Mouse (Mus musculus) spleen, embryonic (tissue): ENCODE measurements around the gene Mien1.

Source experiments
- CTCF ChIA-PET: fragments of 350-600 bp; sonication (Branson Sonifier 250); formaldehyde crosslinking; loops from one replicate; lab custom pipeline; 2022; lab: Charles Lee

Mien1 gene

DNA sequence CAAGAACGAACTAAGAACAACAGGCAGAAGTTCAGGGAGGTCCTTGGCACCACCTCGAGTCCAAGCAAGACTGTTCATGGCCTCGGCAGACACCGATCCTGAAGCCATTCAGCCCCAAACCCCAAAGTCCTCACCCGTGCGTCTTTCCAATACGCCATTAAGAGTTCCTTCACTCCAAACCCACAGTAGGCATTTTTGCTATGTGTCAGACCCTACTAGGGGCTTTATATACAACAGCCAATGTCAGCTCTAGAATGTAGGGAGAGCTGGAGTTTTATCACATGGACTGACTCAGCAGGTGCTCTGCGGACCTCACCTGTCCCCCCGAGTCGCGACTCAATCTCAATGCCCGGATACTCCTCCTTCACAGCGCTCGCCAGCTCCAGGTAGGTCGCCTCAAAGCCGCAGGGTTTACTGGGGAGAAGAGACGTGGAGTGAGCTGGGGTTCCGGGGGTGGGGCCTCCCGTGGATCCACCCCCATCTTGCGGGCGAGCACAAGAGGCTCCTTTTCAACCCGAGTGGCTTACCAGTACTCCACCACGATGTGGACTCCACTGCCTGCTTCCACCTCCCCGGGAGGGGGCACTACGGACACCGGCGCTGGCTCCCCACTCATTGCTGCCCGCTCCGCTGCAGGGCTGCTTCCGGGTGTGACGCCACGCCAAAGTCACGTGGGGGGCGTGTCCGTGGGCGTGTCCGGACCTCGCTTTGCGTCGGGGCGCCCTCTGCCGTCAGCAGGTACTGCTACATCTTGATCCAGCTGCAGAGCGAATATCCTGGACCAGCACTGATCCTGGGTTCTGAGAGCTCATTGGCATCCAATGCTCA, at the start of gene Mien1:
TSS of gene Mien1 (minus strand) at position 661 of the 828 bp plus-strand sequence.
- CTCF ChIA-PET, result interaction anchor here (0.6 to 0.7 kb wide), 2 partner anchors 92 to 236 kb away, joined by 6 to 7 read pairs; no protein-coding TSS in a partner anchor

DNA sequence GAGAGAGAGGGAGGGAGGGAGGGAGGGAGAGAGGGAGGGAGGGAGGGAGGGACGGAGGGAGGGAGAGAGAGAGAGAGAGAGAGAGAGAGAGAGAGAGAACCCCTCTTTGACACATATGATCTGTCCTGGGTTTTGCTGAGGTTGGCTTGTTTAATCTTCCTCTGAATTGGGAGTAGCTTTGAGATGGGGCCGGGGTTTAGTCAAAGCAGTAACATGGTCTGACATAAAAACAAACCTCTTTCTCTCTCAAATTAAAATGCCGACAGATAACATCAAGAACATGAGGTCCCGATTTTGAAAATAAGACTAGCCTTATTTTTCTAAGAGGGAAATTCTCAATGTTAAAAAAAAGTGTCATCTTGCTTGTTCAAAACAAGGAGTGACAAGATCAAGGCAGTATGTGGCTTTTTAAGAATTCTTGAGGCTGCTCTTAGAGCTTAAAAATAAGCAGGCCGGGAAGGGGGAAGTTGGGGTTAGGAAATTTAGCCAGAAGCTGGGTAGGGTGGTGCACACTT, 48.8 kb upstream of the Mien1 start:
- CTCF ChIA-PET, result interaction anchor here (0.5 to 0.9 kb wide), 2 partner anchors 12 to 157 kb away, joined by 4 to 8 read pairs; no protein-coding TSS in a partner anchor

DNA sequence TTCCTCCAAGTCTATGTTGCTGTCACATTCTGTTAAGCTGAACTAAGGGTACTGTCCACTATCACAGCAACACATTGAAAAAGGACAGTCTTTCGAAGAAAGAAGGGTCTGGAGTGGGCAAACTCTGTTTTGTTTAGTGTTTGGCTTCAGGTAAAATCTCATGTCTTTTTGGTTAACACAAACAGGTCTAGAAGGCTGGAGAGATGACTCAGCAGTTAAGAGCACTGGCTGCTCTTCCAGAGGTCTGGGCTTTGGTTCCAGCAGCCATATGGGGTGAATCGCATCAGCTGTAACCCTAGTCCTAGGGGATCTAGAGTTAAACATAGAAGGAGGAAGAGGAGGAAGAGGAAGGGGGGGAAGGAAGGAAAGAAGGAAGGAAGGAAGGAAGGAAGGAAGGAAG, 47.0 kb upstream of the Mien1 start:
- CTCF ChIA-PET, result interaction anchor here (0.5 to 0.6 kb wide), 3 partner anchors 29 to 657 kb away, joined by 3 read pairs; no protein-coding TSS in a partner anchor

DNA sequence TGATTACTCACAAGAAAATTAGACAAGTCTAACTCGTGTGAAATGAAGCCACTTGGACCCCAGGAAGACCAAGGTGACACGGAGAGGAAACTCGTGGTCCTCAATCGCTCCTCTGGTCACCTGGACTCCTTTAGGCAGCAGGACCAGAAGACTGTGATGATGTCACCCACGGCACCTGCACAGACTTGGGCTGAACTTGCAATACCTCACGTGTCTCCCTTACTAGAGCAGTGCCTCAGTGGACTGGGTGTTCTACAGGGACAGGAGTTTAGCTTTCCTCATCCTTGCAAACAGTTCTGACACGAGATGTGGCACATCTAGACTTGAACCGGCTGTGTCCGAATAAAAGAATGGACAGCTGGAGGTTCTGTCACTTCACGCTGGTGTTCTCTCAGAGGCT, 43.3 kb upstream of the Mien1 start:
- CTCF ChIA-PET, result no interaction called here

DNA sequence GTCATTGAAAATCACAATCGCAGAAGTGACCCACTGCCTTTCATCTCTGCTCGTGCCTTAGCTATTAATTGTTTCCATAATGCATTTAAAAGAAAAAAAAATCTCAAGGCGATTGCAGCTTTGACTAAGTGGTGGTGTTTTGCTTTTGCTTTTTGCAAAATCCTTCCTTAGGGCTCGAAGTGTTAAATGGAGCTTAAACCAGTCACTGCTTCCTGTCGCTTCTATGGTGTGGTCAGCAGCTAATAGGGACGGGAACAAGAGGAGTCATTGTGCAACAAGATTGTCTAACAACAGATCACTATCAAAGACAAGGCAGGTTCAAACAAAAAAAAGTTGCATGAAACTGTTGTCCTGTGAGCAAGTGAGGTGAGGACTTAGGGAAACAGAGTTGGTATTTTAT, 42.4 kb upstream of the Mien1 start:
- CTCF ChIA-PET, result no interaction called here

DNA sequence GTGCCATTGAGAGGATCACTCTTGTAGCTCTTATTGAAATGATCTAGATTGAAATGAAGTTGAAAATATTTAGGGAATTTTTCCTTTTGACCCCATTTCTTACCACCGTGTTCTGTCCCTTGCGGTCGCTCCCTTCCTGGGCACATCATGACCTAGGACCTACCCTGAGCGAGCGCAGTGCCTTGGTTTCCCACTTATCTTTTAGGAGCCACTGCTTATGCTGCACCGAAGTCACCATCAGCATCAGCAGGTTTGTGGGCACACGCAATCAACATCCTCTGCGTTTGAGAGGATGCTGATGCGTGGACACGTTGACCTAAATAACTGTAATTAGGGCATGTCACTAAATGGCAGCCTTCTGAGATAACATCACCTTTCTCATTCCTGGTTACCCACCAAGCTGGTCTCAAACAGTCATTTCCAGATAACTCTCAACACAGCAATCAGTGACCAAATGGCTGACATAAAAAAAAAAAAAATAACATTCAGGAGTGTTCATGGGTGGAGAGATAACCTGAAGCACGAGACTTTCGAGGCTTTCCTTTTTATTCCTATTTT, 41.2 kb upstream of the Mien1 start:
- CTCF ChIA-PET, result no interaction called here

DNA sequence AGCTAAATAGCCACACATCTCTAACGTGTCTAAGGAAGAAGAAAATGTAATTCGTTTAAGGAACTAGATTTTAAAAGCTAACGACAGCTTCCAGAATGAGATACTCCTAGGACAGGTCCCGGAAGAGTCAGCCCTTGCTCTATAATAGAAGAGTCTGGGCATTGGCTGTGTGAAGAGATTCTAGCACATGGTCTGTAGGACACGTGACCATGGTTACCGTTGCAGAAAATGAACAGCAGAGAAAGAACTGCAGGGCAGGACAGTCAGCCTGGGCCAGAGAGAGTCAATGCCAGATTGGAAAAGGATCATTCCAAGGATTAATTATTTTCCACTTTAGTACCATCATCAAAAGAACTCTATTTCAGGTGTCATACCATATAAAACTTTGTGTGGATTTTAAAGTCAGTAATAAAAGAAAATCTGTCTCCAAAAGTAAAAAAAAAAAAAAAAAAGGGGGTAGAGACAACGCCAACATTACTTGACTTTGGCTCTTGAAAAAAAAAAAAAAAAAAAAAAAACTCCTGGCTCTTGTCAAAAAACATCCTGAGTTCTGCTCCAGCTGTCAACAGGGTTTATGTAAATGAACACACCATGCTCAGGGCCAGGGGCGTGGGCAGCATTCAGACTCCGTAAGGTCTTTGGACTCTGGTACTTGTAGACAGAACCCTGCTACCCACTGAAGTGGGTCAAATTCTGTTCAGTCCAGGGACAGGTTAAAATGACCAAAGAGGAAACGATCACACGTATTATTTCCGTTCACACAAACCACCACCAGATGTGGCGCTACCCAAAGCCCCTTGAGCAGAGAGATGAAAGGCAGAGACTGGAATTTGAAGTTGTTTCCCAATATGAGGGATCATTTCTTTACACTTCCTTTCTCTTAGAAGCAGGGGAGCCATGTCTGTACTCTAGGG, 40.5 kb upstream of the Mien1 start:
- CTCF ChIA-PET, result no interaction called here

DNA sequence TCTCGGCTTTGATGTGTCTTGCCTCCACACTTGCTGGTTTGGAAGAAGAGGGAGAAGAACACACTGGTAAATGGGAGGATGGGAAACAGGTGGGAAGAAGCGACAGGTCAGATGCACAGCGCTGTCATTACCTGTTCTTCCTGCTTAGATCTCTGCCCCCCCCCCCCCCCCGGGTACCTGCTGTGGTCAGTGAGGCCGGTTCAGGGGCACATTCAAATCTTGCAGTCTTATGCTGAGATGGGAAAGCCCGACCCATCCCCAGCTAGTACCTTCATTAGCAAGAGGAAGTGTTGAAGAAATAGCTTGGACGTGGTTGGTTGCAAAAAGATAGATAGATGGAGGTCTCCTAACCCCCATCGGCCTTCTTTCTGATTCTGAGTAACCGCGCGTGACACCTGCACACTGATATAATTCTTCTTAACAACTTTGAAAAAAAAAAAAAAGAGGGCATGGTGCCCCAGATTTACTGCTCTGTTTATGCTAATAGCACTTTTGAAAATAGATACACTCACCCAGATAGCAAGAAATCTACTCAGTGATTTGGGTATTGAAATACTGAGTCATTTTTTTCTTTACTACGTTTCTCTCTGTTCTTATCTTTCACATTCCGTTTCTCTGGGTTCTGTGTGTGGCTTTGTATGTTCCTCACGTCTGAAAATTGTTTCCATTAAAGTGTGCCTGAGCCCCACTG, 38.4 kb upstream of the Mien1 start:
- CTCF ChIA-PET, result interaction anchor here (0.6 to 0.7 kb wide), 3 partner anchors 34 to 1321 kb away, joined by 3 to 5 read pairs (median 5); no protein-coding TSS in a partner anchor

DNA sequence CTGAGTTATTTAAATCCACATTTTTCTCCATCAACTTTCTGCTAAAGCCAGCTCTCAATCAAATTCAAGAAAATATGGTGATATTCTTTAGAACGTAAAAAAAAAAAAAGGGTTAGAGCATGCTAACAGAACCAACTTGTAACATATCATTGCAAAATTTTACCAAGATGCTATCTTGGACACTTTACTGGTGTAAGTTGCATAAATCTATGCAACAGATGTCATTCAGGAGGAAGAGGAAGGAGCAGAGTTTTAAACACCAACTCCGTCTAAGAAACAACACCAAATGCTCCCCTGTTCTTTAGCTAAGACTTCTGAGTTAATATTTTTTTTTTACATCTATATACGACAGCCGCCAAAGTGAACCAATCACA, 37.6 kb upstream of the Mien1 start:
- CTCF ChIA-PET, result interaction anchor here (1.3 kb wide), 1 partner anchor 17 kb away, joined by 3 read pairs; no protein-coding TSS in a partner anchor

DNA sequence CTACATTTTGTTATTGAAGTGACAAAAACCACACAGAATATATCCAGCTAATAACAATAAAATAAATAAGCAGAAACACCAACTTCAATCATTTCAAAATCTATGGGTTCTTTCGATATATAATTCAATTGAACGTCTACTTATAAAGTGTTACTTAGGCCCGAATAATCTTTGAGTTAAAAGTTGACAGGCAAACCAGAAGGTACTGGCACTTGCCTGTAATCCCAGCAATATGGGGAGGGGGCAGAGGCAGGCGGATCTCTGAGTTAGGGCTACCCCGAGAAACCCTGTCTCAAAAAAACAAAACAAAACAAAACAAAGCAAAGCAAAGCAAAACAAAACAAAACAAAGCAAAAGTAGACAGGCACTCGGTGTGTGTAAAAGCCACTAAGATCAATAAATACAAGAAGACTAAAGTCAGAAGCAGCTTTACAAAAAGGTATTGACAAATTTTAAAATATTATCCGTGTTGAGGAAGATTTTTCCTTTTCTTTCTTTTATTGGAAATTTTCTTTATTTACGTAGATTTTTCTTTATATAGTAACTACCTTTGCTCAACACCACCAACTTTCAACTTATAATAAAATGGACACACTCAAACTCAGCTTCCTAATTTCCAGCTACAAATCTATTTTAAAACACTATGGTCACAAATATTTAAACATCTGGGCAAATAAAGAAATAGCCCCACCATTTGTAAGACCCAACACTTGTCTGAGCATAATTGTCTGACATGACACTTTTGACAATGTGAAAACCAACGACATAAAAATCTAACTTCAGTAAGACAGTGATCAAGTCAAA, 37.0 kb upstream of the Mien1 start:
- CTCF ChIA-PET, result interaction anchor here (1.3 kb wide), 1 partner anchor 16 kb away, joined by 3 read pairs; no protein-coding TSS in a partner anchor

DNA sequence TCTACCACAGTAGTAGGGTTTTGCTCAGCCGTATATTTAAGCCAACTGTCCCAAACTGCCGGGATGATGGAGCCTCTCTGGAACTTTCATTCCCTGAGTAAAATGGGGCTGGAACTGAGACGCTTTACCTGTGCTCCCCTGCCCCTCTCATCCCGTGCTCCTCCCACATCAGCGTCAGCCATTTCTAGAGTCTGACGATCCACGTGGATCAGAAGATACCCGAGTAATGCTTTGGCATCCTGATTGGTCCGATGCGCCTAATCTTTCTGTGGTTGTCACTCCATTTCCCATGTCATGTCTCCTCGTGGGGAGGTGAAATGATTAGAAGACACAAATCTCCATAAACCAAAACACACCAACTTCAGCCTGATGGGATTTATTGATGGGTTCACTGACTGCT, 36.2 kb upstream of the Mien1 start:
- CTCF ChIA-PET, result no interaction called here

DNA sequence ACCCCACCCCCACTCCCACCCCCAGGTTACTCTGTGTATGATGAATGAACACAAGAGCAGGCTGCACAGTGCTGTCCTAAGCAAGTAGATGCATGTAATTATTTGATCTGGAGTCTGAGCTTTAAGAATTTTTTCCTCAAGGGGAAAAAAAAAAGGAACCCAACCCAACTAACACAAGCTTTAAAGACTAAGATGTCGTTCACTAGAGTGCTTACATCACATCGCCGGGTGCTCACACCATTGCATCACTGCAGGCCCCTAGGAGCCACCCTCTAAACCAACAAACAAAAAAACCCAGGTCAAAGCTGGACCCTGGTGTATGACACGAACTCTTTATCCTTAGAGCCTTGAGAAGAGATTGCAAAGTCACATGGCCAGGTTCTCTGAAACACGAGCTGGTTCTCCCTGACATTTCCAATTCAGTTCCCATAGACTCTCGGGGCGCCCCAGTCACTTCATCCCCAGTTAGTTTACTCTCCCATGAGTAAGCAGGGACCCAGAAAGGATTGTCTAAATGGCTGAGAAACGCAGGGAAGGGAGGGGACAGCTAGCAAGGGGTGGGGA, 35.2 kb upstream of the Mien1 start:
- CTCF ChIA-PET, result interaction anchor here (0.7 kb wide), 1 partner anchor 13 kb away, joined by 3 read pairs; no protein-coding TSS in a partner anchor

DNA sequence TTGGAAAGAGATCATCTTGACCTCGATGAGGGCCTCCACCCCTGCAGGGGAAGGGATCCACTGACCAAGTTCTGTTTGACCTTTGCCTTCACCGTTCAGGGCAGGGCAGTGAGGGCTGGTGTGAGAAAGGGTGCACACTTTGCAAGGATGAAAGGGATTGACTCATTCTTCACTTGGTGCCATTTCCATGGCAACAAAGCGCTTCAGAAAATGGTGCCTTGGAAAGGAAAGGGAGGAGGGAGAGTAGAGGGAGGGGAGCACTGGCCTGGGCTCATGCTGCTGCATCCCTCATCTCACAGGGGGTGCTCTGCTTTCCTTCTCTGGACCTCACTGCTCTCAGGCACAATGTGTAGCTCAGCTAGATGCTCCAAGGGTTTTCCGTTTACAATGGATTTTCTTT, 33.9 kb upstream of the Mien1 start:
- CTCF ChIA-PET, result interaction anchor here (0.6 to 1.1 kb wide), 2 partner anchors 14 to 53 kb away, joined by 3 to 4 read pairs; no protein-coding TSS in a partner anchor

DNA sequence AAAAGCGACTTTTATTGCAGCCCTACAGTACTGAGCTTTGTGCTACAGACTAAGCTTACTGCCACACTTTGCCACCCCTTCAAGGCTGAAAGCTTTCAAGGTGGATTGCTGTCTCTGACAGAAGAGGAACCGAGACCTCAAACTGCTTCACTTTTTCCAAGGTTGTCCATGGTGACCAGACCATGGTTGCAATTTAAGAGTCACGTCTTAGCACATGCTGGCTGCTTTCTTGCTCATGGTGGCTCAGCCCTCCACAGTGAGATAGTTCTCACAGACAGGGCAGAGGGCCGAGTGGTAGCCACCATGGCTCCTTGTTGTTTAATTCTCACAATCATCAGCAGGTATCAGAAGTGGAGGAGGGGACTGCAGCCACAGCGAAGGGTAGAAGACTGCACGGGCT, 32.0 kb upstream of the Mien1 start:
- CTCF ChIA-PET, result interaction anchor here (0.7 kb wide), 1 partner anchor 9 kb away, joined by 3 read pairs; no protein-coding TSS in a partner anchor

DNA sequence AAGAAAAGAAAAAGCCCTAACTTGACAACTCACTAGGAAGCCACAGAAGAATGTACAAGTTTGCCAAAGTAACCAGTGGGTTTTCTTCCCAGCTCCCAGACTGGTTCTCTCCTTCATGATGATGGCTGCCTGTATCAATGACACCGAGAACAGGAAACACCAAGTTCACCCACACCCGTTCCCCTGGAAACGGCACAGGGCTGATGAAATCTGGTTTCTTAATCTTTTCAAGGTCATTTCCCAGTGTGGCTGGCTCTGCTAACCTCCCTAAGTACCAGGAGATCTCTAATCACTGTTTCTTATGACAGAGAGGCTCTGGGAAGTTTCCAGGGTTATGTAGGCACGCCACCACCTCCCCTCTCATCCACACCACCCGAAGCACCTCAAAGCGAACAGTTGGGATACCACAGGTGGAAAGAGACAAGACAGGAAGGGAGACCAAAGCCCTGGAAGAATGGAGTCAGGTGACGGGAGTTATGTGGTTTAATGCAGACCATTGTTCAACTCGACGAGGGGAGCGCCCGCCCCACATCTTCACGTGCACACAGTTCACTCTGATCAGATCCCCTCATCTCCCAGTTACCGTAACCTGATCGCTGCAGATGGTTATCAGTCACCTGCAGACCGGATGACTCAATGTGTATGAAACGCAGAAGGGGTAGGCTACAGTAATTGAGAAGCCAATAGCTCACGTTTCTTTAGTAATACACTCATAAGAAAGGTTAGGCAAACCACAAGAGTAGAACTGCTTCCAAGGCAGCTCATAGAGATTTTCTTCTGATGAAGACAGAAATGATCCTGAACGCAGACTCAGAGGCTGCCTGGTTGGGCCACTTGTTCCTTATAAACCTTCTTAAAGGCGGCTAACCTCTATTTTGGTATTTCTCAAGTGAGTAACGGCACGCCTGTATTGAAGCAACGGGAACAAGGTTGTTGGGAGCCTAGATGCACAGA, 31.2 kb upstream of the Mien1 start:
- CTCF ChIA-PET, result interaction anchor here (0.7 kb wide), 1 partner anchor 8 kb away, joined by 3 read pairs; no protein-coding TSS in a partner anchor

DNA sequence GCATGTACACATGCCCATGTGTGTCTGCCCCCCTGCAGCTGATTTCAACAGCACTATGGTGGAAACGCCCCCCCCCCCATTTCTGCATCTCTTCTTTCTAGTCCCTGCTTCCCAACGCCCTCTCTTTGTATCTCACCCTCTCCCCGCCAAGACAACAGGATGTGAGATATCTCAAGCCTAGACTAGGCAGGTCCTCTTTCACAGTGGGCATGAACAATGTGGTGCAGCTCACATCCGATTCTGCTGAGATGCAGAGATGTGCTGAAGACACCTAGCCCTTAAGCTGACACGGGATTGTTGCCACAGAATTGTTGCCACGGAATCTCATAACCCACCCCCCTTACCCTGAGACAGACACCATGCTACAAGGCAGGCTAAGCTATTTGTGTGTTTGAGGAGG, 25.7 kb upstream of the Mien1 start:
- CTCF ChIA-PET, result interaction anchor here (0.7 to 1.5 kb wide), 2 partner anchors 30 to 132 kb away, joined by 8 to 12 read pairs; no protein-coding TSS in a partner anchor

DNA sequence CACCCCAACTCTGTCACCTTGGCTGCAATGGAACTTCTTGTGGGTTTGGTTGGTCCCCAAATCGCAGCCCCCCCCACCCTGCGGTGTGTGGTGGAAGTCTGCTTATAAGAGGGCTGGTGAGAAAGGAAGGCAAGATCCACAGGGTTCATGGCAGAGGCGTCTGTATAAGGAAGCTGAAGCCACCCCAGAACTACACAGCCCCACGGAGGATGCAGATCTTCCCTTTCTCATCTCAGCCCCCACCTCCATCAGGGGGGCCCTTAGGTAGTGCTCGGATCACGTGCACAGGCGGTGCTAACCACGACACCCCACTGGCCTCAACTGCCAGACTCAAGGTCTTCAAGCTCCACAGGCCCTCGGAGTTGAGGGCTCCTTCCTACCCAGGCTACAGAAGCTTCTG, 25.1 kb upstream of the Mien1 start:
- CTCF ChIA-PET, result interaction anchor here (0.7 to 1.5 kb wide), 3 partner anchors 31 to 132 kb away, joined by 3 to 12 read pairs (median 8); no protein-coding TSS in a partner anchor

DNA sequence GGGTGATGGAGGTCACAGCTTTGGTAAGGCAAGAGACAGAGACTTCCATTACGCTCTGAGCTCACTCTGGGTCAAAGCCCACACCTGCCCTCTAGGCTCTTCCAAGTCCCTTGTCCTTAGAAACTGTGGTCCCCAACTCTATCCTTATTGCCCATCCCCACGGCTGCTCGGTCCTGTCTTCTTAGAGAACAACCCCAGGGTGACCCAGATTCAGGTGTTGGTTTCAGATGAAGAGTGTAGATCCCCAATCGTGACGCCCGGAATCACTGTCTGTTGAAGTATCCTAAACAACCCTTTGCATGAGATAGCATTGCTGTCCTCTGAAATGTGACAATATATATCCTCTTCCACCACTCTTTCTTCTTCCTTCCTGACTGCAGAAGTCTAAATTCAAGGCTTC, 23.5 kb upstream of the Mien1 start:
- CTCF ChIA-PET, result interaction anchor here (1.1 kb wide), 1 partner anchor 8 kb away, joined by 3 read pairs; no protein-coding TSS in a partner anchor
